In genomic region chr9:86020133-86020532, GRCm38 (mm10) we compare ENCODE assay signal across 23 mouse cellular contexts.
"Had no signal": no experiment of that assay in that cellular context is flagged by ENCODE, and none has a peak within 500 bp of the region (broad histone marks: within the 10 kb centered on the region; RNA-seq: fewer than 3 reads in every experiment).

No protein-coding gene starts in this region.

- ATAC-seq: liver, embryonic 12.5 days had no signal

- H3K9ac ChIP-seq: limb, embryonic 13.5 days; liver, embryonic 12.5 days; liver, embryonic 15.5 days; lung, embryonic 15.5 days; midbrain, embryonic 15.5 days; stomach, embryonic 15.5 days had no signal

- H3K27ac ChIP-seq: kidney, postnatal 0 days; layer of hippocampus, adult 2 months; limb, embryonic 10.5 days; limb, embryonic 13.5 days; liver, embryonic 12.5 days; liver, embryonic 15.5 days; lung, embryonic 15.5 days; midbrain, embryonic 10.5 days; midbrain, embryonic 15.5 days; stomach, embryonic 15.5 days had no signal

- H3K9me3 ChIP-seq: limb, embryonic 10.5 days; limb, embryonic 13.5 days; liver, embryonic 12.5 days; liver, embryonic 15.5 days; lung, embryonic 15.5 days; midbrain, embryonic 10.5 days; midbrain, embryonic 15.5 days; stomach, embryonic 15.5 days had no signal

- DNase-seq: kidney, adult 2 months; kidney, postnatal 25 days; layer of hippocampus, adult 9-11 months; liver; lung, adult 18-20 months; lung, postnatal 10 days; lung, postnatal 36 days; retina, postnatal 1 day; right cerebral cortex, postnatal 25 days; spleen, adult 18-20 months; thymus, adult 18-20 months; thymus, postnatal 36 days had no signal

- H3K36me3 ChIP-seq: limb, embryonic 10.5 days; limb, embryonic 13.5 days; liver, embryonic 12.5 days; liver, embryonic 15.5 days; lung, embryonic 15.5 days; midbrain, embryonic 10.5 days; midbrain, embryonic 15.5 days; stomach, embryonic 15.5 days had no signal

- H3K27me3 ChIP-seq: limb, embryonic 13.5 days; liver, embryonic 12.5 days; liver, embryonic 15.5 days; lung, embryonic 15.5 days; megakaryocyte, embryonic 14.5 days; midbrain, embryonic 15.5 days; stomach, embryonic 15.5 days had no signal

- H3K4me3 ChIP-seq: layer of hippocampus, adult 2 months; limb, embryonic 10.5 days; limb, embryonic 13.5 days; liver, embryonic 12.5 days; liver, embryonic 15.5 days; lung, embryonic 15.5 days; megakaryocyte, embryonic 14.5 days; midbrain, embryonic 10.5 days; midbrain, embryonic 15.5 days; stomach, embryonic 15.5 days had no signal

- H3K4me2 ChIP-seq: limb, embryonic 13.5 days; liver, embryonic 12.5 days; liver, embryonic 15.5 days; lung, embryonic 15.5 days; midbrain, embryonic 15.5 days; stomach, embryonic 15.5 days had no signal

- H3K4me1 ChIP-seq: limb, embryonic 10.5 days; limb, embryonic 13.5 days; liver, embryonic 12.5 days; liver, embryonic 15.5 days; lung, embryonic 15.5 days; megakaryocyte, embryonic 14.5 days; stomach, embryonic 15.5 days had no signal
